Mouse (Mus musculus) right cerebral cortex, postnatal 10 days (tissue): ENCODE measurements around the gene Ccdc142.

Experiments used
- DNase-seq, 2 experiments: peaks; one replicate each; pipeline ENCODE4 v3.0.0; 2021; ENCODE audit warnings: low spot score in 2 of 2

Gene Ccdc142

GRCm38 (mm10) chr6:83138056-83138455 is 36.7 kb downstream of the Ccdc142 start:
- DNase-seq = peak in 1 of 2 experiments; percentile 28

DNA sequence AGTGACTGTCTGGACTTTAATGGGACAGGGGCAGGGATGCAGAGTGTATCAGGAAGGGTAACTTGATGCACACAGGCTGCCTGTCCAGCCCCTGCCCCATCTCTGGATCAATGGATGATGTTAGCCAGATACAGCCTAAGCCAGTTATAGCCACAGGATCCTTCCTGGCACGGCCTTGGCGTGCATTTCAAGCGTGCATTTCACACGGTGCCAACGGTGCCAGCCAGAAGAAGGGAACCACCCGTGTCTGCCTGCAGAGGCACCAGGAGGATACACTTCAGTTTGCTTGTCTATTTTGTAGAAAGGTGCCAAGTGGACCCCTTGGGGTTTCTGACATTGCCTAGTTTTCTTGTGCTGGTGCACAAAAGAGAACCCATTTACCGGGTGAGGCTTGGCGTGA is 38.6 kb downstream of the Ccdc142 start:
- no peak for DNase-seq

- no peak for DNase-seq
These were observed 40.2 kb downstream of the Ccdc142 start for GRCm38 (mm10) chr6:83141636-83142035.

DNA sequence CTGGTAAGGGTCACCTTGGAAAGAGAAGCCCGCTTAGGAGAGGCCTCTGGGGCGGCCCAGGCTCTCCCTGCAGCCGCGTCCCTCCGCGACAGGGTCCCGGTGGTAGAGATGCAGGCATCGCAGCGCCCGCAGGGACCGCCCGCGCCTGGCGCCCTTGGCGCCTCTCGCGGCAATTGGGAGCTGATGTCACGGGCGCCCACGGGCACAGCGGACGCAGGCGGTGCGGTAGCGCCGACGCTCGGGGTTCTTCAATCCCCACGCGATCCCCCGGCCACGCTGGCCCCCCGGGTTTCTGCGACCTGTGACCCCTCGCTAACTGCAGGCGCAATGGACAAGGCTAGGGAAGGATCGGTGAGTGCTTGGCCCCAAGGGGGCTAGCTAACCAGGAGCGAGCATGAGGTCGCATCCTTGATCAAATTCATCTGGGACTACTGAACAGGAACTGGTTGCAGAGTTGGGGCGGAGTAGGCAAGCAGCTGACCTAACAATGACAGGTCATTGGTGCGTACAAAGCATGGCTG is 40.9 kb downstream of the Ccdc142 start:
- peak; percentile 76 to 78 for DNase-seq

GRCm38 (mm10) chr6:83142886-83143285 is 41.5 kb downstream of the Ccdc142 start:
- no peak for DNase-seq

DNA sequence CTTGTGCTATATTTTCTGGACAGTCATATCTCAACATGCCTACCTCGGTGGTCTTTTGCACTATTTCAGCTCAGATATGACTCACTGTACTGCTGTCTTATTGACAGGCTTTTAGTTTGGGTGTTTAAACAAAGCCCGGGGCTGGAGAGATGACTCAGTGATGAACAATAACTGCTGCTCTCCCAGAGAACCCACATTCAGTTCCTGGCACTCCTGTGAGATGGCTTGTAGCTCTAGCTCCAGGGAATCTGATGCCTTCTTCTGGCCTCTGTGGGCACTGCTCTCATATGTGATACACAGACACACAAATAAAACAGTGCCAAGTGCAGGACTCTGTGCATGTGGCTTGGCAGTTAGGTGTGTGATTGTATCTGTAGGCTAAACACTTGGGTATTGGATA is 43.8 kb downstream of the Ccdc142 start:
- DNase-seq = no peak

GRCm38 (mm10) chr6:83145805-83146204 is 44.4 kb downstream of the Ccdc142 start:
- DNase-seq = no peak

GRCm38 (mm10) chr6:83147280-83147679 is 45.9 kb downstream of the Ccdc142 start:
- DNase-seq = no peak

GRCm38 (mm10) chr6:83151721-83152120 is 50.3 kb downstream of the Ccdc142 start:
- DNase-seq = no peak

DNA sequence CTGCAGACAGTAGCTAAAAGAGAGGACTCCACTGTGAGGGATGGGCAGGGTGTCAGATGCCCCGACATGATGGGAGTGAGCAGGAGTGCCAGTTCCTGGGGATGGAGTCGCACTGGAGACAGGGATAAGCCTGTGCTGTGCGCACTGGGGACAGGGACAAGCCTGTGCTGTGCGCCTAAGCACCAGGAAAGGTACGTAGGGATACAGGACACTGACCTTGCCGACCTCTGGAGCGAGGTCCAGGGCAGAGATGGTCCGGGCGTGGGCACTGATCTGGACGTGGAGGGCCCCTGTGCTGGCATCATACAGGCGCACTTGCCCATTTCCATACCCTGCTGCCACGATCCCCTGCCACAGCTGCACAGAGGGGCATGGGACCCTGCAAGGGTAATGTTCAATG is 51.6 kb downstream of the Ccdc142 start:
- DNase-seq = no peak

GRCm38 (mm10) chr6:83153485-83153884 is 52.1 kb downstream of the Ccdc142 start:
- DNase-seq = no peak

- DNase-seq = peak in 1 of 2 experiments; percentile 71
These were observed 54.3 kb downstream of the Ccdc142 start for GRCm38 (mm10) chr6:83155552-83156238.

GRCm38 (mm10) chr6:83156259-83156684 is 54.9 kb downstream of the Ccdc142 start, which contains the start of the genes Wdr54 and 1700003E16Rik:
TSS of gene Wdr54 (minus strand) at chr6:83156397.
TSS of gene 1700003E16Rik (plus strand) at chr6:83156404.
- peak; percentile 91 to 93 for DNase-seq
